Mouse (Mus musculus) macrophage (primary cell): Measurements from ENCODE around the gene Slc7a5. TPM values are rescaled to one million over a fixed set of nuclear protein-coding genes. Genes with fewer than 3 reads are reported as not detected.

Source experiments
- H3K27ac ChIP-seq: fragments of 350-480 bp; formaldehyde crosslinking; 2 replicates; pipeline ENCODE4 v1.9.0; 2021
- H3K36me3 ChIP-seq: fragments of 350-480 bp; formaldehyde crosslinking; 2 replicates; pipeline ENCODE4 v1.9.0; 2021; ENCODE audit errors: inconsistent target
- H3K4me3 ChIP-seq: fragments of 350-480 bp; formaldehyde crosslinking; 2 replicates; pipeline ENCODE4 v1.9.0; 2021; ENCODE audit errors: inconsistent target
- H3K79me2 ChIP-seq: fragments of 350-480 bp; formaldehyde crosslinking; 2 replicates; pipeline ENCODE4 v1.9.0; 2021; ENCODE audit errors: inconsistent target
- whole genome bisulfite sequencing: methylation state at CpG from one replicate; pipeline ENCODE4 v1.1.7; 2026; ENCODE audit warnings: inconsistent platforms; ENCODE audit not compliant: missing documents; 5-methylcytosine and 5-hydroxymethylcytosine counted together
- polyA plus RNA-seq: library from polyadenylated mRNA; stranded (reverse); fragments of 250-400 nt; gene quantifications from 3 replicates; pipeline ENCODE4 v1.2.4, GENCODE M21; 2018; ENCODE audit warnings: inconsistent platforms

Gene Slc7a5
- polyA plus RNA-seq, 1 experiment from 2014 or later = 1.2 TPM

DNA sequence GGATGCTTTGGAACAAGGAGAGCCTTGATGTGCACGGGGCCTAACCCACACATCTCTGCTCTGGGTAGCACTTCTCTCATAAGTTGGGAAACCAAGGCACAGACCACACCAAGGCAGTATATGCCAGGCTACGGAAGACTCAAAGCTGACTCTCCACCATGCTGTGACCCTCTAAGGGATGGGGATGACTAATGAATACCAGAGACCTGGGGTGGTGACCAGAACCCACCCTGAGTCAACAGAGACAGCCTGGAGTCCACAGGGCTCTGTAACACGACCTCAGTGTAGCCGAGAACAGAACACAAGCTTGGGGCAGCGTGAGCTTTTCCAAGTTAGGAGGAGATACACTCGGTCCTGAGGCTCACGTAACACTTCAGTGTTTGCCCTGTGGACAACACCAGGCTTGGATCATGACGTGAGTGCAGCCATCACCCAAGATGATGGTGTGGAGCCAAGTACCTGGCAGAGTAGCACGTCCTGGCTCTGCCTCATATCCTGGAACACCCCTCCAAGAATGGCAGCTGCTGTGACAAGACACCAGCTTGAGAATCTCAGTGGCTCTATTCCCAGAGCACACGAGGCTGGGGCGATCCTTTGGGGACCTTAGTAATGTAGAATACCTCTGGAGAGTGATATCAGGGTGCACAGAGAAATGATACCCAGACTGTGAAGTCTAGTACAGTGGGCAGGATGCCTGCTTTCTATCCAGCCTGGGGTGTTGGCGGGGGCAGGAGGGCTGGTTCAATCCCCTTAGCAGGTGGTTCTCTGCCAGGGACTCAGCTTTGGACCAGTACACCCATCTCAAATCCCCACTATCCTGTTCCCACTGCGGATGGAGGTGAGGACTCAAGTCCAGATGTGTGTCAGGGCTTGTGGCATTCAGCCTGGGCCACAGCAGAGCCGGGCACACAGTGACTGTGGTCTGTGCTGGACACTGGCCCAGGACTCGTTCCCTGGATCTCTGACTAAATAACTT, 17.4 kb downstream of the Slc7a5 start:
- no peak overlapping the region for H3K4me3 ChIP-seq
- H3K36me3 ChIP-seq = no peaks in the 10 kb centered on the region
- no peaks in the 10 kb centered on the region for H3K79me2 ChIP-seq
- WGBS = 91% methylated on average over 15 of the region's 15 CpGs
- H3K27ac ChIP-seq = no peak overlapping the region

DNA sequence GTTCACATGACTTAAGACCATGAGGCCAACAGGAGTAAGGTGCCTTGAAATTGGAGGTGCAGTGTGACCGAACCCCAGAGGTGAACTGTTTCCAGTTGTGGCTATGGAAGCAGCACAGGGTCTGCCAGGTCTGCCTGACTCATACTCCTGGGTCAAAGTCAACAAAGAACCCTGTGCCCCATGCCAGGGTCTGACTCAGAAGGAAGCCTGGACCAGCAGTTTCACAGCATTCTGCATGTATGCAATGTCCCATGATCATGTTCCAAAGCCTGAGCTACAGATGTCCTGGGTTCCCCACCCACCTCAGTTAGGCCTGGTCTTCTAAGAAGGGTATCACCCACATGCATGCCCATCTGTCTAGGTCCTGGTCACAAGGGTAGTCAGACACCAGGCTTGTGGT, 18.2 kb downstream of the Slc7a5 start:
- H3K4me3 ChIP-seq = no peak overlapping the region
- H3K79me2 ChIP-seq = no peaks in the 10 kb centered on the region
- no peaks in the 10 kb centered on the region for H3K36me3 ChIP-seq
- H3K27ac ChIP-seq = no peak overlapping the region
- WGBS = 86% methylated on average over 1 of the region's 1 CpGs

DNA sequence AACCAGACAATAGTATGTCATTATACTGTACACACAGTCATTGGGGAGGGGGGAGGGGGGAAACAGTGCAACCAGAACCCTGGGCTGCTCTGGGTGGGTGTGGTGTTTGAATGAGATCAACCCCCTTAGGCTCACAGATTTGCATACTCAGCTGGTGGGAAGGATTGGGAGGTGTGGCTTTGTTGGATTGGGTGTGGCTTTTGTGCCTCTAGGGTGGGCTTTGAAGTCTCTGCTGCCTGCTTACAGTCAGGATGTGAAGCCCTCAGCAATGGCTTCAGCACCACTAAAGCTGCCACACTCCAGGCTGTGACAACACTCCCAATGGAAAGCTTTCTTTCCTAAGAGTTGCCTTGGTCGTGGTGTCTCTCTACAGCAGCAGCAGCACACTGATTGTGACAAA, 19.9 kb downstream of the Slc7a5 start:
- H3K4me3 ChIP-seq = no peak overlapping the region
- no peaks in the 10 kb centered on the region for H3K36me3 ChIP-seq
- H3K27ac ChIP-seq = no peak overlapping the region
- 100% methylated on average over 1 of the region's 1 CpGs for WGBS
- no peaks in the 10 kb centered on the region for H3K79me2 ChIP-seq

DNA sequence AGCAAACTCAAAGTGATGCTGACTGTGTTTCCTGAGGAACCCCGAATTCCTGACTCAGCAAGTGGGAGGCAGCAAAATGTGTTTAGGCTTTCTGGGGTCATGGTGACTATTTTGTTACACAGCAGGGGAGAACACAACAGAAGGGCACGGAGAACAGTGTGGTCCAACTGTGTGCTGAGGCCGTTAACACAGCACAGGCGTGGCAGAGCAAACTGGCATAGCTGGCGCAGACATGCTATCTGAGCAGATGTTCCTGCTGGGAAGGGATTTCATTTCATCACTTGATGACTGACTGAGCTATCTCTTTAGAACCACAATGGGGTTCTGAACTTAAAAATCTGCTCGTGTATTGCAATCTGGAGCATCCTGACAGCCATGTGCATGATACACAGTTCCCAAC, 22.1 kb downstream of the Slc7a5 start:
- 98% methylated on average over 6 of the region's 6 CpGs for WGBS
- H3K79me2 ChIP-seq = no peaks in the 10 kb centered on the region
- H3K4me3 ChIP-seq = no peak overlapping the region
- no peaks in the 10 kb centered on the region for H3K36me3 ChIP-seq
- H3K27ac ChIP-seq = no peak overlapping the region

DNA sequence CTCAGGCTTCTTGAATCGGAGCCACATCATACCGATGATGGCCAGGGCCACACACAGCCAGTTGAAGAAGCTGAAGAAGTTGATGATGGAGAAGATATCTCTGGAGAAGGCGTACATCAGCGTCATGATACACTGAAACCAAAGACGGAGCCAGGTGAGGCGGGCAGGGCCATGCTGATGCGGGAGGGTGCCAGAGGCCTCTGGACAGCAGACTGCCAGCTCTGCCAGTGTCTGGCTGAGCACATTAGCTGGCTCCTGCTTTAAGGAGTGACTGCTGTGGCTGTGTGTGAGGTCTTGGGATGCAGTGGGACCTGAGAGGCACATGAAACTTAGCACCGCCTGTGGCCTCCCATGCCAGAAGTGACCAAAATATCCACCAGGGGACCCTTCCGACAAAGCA, 22.5 kb downstream of the Slc7a5 start:
- Histone ChIP-seq H3K27ac (no peak overlapping the region), H3K4me3 (no peak overlapping the region), H3K36me3 (no peaks in the 10 kb centered on the region), H3K79me2 (no peaks in the 10 kb centered on the region)
- WGBS = 91% methylated on average over 9 of the region's 9 CpGs

DNA sequence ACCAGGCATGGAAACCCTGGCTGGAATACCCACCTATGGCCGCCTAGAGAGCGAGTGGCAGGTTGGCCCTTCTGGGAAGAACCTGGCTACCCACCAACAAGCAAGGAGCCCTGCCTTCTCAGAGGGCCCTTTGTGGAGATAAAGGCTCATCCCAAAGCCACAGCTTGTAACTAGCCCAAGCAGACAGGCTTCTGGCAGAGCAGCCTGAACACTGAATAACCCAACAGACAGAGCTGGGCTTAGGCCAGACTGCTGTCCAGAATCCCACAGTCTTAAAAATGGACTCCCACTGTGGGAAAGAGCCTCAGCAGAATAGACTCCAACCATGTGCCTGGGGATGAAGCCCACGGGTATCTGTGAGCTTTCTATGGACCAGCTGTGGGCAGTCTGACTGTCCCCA, 23.3 kb downstream of the Slc7a5 start:
- H3K79me2 ChIP-seq = no peaks in the 10 kb centered on the region
- H3K36me3 ChIP-seq = no peaks in the 10 kb centered on the region
- WGBS = 96% methylated on average over 3 of the region's 3 CpGs
- no peak overlapping the region for H3K27ac ChIP-seq
- no peak overlapping the region for H3K4me3 ChIP-seq

DNA sequence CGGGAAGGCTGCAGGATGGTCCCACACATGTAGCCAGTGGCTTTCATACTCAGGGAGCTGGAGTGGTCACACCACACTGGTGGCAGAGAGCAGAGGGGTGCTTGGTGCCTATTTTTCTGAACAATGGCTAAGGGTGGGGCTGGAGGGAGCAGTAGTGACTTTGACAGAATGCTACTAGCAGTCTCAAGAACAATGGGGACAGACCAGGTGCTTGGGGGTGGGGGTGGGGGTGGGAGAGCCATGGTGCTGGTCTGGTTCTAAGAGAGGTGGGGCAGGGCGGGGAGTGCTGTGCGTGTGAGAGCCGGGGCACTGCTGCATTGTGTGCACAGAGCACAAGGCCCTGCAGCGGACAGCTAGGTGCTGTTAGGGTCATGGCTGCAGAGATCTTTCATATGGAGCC, 25.6 kb downstream of the Slc7a5 start:
- no peaks in the 10 kb centered on the region for H3K79me2 ChIP-seq
- 94% methylated on average over 5 of the region's 5 CpGs for WGBS
- H3K4me3 ChIP-seq = no peak overlapping the region
- H3K27ac ChIP-seq = no peak overlapping the region
- no peaks in the 10 kb centered on the region for H3K36me3 ChIP-seq

DNA sequence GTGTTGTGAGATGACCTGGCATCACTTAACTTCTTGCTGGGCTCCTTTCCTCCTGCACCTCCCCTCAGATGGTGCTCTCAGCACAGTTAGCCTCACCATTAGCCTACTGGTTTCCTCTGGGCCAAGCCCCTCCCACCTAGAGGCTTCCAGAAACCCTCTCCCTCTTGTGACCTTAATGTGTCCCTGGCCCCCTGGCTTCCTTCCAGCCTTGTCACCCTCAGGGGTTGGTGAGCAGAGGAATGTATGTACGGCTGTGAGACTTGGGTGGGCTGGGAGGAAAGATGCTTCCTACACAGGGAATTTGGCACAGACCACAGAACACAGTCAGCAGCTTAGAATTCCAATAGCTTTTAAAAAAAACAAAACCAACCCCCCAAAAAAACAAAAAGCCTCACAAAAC, 26.7 kb downstream of the Slc7a5 start:
- Histone ChIP-seq H3K4me3 (no peak overlapping the region), H3K79me2 (no peaks in the 10 kb centered on the region), H3K27ac (no peak overlapping the region), H3K36me3 (no peaks in the 10 kb centered on the region)
- 92% methylated on average over 1 of the region's 1 CpGs for WGBS

DNA sequence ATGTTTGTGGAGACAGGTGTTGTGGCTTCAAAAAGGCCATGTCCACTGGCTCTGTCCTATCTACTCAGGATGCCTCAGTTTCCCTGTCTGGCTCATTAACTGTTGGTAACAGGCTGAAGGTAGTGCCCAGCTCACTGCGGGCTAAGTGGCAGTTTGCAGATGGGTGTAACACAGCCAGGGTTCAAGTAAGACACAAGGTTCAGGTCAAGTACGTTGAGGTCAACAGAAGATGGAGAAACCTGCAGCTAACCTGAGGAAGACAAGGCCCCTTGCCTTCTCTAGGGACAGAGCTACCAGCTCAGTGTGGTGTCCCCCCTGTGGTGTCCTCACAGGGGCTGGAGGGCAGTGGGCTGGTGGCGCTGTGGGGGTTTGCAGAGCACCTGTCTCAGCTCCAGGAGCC, 27.8 kb downstream of the Slc7a5 start:
- no peak overlapping the region for H3K27ac ChIP-seq
- 100% methylated on average over 3 of the region's 3 CpGs for WGBS

DNA sequence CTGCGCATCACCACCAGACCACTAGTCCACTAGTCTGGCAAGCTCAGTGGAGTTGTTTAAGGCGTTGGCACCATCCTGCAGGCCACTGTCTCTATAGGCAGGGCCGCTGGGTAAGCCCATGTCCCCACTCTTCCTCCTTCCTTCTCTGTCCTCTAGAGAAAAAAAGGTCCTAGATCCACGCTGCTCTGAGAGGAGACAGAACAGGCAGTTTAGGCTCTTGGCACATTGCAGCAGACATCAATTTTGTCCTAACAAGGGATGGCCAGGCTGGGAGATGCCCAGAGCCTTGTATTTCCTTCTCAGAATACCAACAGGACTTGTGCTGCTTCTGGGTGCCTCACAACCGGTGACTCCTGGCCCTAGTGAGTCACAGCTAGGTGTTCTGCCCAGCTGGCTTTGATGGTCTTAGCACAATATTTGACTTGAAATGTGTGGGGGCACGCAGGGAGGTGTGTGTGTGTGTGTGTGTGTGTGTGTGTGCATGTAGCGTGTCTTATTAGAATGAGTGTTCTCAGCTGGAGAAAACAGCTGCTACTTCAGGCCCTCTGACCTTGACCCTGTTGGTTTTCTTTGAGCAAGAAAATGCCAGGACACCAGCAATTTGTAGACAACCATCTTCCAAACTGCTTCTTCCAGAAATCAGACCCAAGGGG, 29.5 kb downstream of the Slc7a5 start:
- Histone ChIP-seq H3K36me3 (no peaks in the 10 kb centered on the region), H3K79me2 (no peaks in the 10 kb centered on the region), H3K27ac (no peak overlapping the region), H3K4me3 (no peak overlapping the region)
- 88% methylated on average over 7 of the region's 7 CpGs for WGBS

More for the DNA sequence above, 27.8 kb downstream of the Slc7a5 start:
- no peaks in the 10 kb centered on the region for H3K36me3 ChIP-seq
- H3K4me3 ChIP-seq = no peak overlapping the region
- H3K79me2 ChIP-seq = no peaks in the 10 kb centered on the region

DNA sequence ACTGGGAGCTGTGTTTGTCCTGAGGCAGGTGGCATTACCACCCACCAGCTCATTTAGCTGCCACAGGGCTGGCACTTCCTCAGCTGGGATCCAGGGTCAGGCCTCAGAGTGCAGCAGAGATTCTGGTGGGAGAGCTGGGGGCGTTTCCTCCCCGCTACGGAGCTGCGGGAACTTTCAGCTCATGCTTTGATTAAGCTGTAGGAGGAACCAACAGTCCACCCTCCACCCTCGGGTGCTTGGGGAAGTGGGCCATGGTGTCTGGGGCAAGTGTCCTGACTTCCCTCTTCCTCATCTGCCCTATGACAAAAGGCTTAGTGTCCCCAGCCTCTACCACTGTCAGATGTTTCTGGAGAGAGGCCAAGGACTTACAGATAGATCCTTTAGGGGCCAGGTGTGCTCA, 30.3 kb downstream of the Slc7a5 start:
- no peak overlapping the region for H3K4me3 ChIP-seq
- WGBS = 3% methylated on average over 5 of the region's 5 CpGs
- no peak overlapping the region for H3K27ac ChIP-seq
- no peaks in the 10 kb centered on the region for H3K36me3 ChIP-seq
- no peaks in the 10 kb centered on the region for H3K79me2 ChIP-seq

DNA sequence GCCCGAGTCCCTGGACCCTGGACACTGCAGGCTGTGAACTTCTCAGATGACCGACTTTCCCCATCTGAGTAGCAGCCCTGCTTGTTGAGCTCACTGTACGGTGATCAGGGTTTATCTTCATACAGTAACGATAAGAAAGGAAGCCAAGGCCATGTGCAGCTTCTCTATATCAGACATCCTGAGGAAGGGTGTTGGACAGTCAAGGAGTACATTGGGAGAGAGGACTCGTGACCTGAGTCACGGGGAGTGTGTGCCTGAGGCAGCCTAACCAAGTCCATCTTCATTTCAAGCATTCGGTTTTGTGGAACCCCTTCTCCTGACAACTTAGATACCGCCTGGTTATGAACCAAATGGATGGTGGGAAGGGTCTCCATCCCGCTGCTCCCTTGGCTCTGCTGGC, 32.0 kb downstream of the Slc7a5 start:
- Histone ChIP-seq H3K79me2 (no peaks in the 10 kb centered on the region), H3K4me3 (no peak overlapping the region), H3K27ac (no peak overlapping the region), H3K36me3 (no peaks in the 10 kb centered on the region)
- WGBS = 91% methylated on average over 9 of the region's 9 CpGs

DNA sequence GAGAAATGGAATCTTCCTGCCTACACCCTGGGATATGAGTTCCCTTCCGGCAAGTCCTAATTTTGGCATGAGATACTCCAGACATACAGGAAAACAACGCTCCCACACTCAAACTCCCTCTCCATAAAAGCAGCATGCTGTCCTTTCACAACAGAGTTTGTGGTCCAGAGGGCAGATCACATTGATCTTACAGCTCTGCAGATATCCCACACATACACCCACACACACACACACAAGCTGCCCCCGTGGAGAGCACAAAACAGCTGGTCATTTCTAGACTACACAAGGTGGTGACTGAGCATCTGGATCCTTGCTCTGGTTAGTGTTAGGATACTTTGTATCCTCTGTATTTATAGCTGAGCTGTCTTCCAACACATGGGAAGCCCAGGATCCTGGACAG, 32.4 kb downstream of the Slc7a5 start:
- H3K36me3 ChIP-seq = no peaks in the 10 kb centered on the region

DNA sequence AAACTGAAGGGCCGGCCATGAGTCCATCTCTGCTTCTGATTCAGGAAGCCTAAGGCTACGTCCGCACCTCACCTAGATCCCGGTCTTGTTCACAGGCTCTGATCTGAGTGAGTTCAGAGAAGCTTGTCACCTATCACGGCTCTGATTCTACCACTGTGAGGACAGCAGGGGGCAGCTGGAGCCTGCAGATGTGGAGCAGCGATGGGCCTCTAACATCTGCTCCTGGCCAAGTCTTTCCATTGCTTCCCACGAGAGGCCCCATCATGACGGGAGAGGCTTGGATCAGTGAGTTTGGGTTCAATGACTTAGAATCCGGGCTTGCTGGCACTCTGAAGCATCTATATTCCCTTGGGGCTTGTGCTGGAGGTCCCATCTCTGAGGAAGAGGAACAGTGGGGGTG, 33.5 kb downstream of the Slc7a5 start:
- no peaks in the 10 kb centered on the region for H3K36me3 ChIP-seq
- 78% methylated on average over 8 of the region's 9 CpGs for WGBS
- no peaks in the 10 kb centered on the region for H3K79me2 ChIP-seq
- H3K4me3 ChIP-seq = no peak overlapping the region
- H3K27ac ChIP-seq = no peak overlapping the region

More for the DNA sequence above, 32.4 kb downstream of the Slc7a5 start:
- Histone ChIP-seq H3K27ac (no peak overlapping the region), H3K4me3 (no peak overlapping the region), H3K79me2 (no peaks in the 10 kb centered on the region)
- 98% methylated on average over 3 of the region's 3 CpGs for WGBS

DNA sequence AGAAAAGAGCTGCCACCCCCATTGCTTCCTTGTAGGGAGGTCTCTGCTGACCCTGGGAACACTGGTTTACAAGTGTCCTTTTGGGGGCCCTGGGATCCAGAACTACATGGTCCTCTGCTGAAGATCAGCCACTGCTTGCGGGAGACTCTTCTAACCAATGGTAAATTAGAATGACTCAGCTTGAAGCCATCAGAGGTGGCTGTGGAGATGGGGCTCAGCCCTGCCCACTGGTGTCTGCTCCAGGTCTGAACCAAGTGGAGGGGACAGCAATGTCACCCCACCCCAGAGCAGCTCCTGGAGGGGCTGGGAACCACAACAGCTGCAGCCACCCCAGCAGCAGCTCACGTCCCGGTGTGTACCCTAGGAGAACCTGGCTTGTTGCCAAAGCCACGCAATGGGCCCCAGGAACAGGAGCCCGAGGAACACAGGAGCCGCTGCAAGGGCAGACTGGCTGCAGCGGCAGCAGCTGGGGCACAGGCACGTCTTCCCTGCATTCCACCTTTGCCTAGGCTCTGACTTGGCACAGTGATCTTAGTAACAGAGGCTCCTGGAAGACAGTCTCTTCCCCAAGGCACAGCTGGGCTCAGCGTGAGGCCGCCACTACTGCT, 35.6 kb downstream of the Slc7a5 start:
- Histone ChIP-seq H3K36me3 (no peaks in the 10 kb centered on the region), H3K79me2 (no peaks in the 10 kb centered on the region), H3K27ac (no peak overlapping the region), H3K4me3 (no peak overlapping the region)
- WGBS = 33% methylated on average over 10 of the region's 10 CpGs
